Mouse (Mus musculus) midbrain, embryonic 14.5 days (tissue): ENCODE data around the gene Abcc12. TPM values are rescaled to one million over a fixed set of nuclear protein-coding genes. Genes with fewer than 3 reads are reported as not detected.

Experiments
- ATAC-seq: fragments of 200-750 bp; cut with Nextera tagmentation; 2 replicates; pipeline ENCODE4 v1.8.0; 2017; ENCODE audit warnings: moderate number of reproducible peaks, moderate library complexity; ENCODE audit not compliant: low FRiP score, low TSS enrichment
- DNase-seq: peaks from one replicate; pipeline ENCODE4 v3.0.0-alpha.2; 2015
- H3K27ac ChIP-seq: fragments of 300-500 bp; sonication (generic); replicated peaks from 2 replicates; pipeline ENCODE4 v1.5.1; 2014; ENCODE audit warnings: mild to moderate bottlenecking, low read depth, low read length, moderate library complexity
- H3K27me3 ChIP-seq: fragments of 300-500 bp; sonication (generic); 2 replicates; pipeline ENCODE4 v1.6.1; 2014; ENCODE audit warnings: low read length, control low read depth, mixed read lengths; ENCODE audit not compliant: control insufficient read depth, insufficient read depth
- H3K36me3 ChIP-seq: fragments of 300-500 bp; sonication (generic); 2 replicates; pipeline ENCODE4 v1.6.1; 2014; ENCODE audit warnings: low read length, control low read depth; ENCODE audit not compliant: control insufficient read depth, insufficient read depth
- H3K4me1 ChIP-seq: fragments of 300-500 bp; sonication (generic); 2 replicates; pipeline ENCODE4 v1.6.1; 2014; ENCODE audit warnings: mild to moderate bottlenecking, antibody characterized with exemption, low read length, control low read depth; ENCODE audit not compliant: control insufficient read depth, insufficient read depth
- H3K4me2 ChIP-seq: fragments of 300-500 bp; sonication (generic); 2 replicates; pipeline ENCODE4 v1.6.1; 2014; ENCODE audit warnings: mild to moderate bottlenecking, low read length, moderate library complexity
- H3K4me3 ChIP-seq: fragments of 300-500 bp; sonication (generic); replicated peaks from 2 replicates; pipeline ENCODE4 v1.5.1; 2014; ENCODE audit warnings: low read depth, low read length
- H3K9ac ChIP-seq: fragments of 300-500 bp; sonication (generic); replicated peaks from 2 replicates; pipeline ENCODE4 v1.6.1; 2014; ENCODE audit warnings: mild to moderate bottlenecking, low read length, moderate library complexity
- H3K9me3 ChIP-seq: fragments of 300-500 bp; sonication (generic); 2 replicates; pipeline ENCODE4 v1.6.1; 2016; ENCODE audit warnings: low read length, control low read depth, mixed read lengths; ENCODE audit not compliant: control insufficient read depth
- WGBS: fragments of 180-500 bp; shearing (Covaris S2); extraction: QIAGEN DNeasy Blood & Tissue Kit; methylation state at CpG from one replicate; pipeline ENCODE4 v1.1.7; 2014; 5-methylcytosine and 5-hydroxymethylcytosine counted together
- polyA plus RNA-seq: library from polyadenylated mRNA; unstranded; fragments of >200 nt; fragmentation: Nextera tagmentation; extraction: Ambion mirVana; gene quantifications from 2 replicates; pipeline ENCODE4 v1.2.1, GENCODE M21; 2014

Gene Abcc12
- polyA plus RNA-seq, 1 experiment from 2014 or later: 0.18 TPM

- Histone ChIP-seq H3K36me3 (no peaks in the 10 kb centered on the region), H3K9me3 (no peaks in the 10 kb centered on the region), H3K4me1 (no peaks in the 10 kb centered on the region), H3K27ac (no peak overlapping the region), H3K4me3 (no peak overlapping the region), H3K27me3 (no peaks in the 10 kb centered on the region), H3K4me2 (no peak overlapping the region), H3K9ac (no peak overlapping the region)
- no peak for ATAC-seq
- DNase-seq: no peak
- WGBS: 88% methylated on average over 3 of the region's 3 CpGs
Observed at GRCm38 (mm10) chr8:86604676-86605075, 24.2 kb upstream of the Abcc12 start.

DNA sequence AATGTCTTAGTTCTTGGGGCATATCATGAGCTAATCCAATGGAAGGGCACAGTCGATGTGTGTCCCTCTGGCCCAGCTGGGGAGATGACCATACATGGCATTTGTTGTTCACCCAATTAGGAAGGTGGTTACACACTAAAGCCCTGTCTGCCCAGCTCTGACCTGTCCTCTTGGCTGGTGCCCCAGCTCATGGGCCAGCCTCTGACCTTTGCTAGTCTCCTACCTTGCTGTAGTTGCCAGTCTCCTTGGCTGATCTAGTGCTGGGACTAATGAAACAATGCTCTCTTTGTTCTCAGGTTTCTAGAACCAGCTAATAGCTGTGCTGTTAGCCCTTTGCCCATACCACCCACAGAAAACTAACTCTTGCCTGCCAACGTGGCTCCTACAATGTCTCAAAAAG is 22.7 kb upstream of the Abcc12 start:
- ATAC-seq (no peak), DNase-seq (no peak)
- H3K36me3 ChIP-seq: no peaks in the 10 kb centered on the region
- H3K9me3 ChIP-seq: no peaks in the 10 kb centered on the region
- no peak overlapping the region for H3K9ac ChIP-seq
- H3K27me3 ChIP-seq: no peaks in the 10 kb centered on the region
- 72% methylated on average over 2 of the region's 2 CpGs for WGBS
- H3K27ac ChIP-seq: no peak overlapping the region
- no peaks in the 10 kb centered on the region for H3K4me1 ChIP-seq
- no peak overlapping the region for H3K4me2 ChIP-seq
- H3K4me3 ChIP-seq: no peak overlapping the region

DNA sequence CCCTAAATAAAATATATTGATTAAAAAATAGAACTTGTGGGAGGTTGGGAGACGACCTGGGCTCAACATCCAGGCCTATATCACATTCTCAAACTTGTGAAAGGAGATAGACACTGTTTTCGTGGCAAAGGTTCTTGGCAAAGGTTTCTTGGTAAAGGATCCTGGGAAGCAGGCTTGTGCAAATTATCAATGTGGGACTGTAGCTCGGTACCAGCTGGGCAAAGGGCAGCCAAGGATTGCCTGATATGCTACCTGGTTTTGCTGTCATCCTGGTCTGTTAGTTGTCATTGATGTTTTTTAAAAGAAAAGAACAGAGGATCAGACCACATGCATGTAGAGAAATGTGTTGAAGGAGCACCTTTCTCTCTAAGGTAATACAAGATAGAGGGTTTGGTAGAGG is 19.8 kb upstream of the Abcc12 start:
- DNase-seq (no peak), ATAC-seq (no peak)
- no peak overlapping the region for H3K9ac ChIP-seq
- H3K9me3 ChIP-seq: no peaks in the 10 kb centered on the region
- no peaks in the 10 kb centered on the region for H3K27me3 ChIP-seq
- no peak overlapping the region for H3K27ac ChIP-seq
- no peaks in the 10 kb centered on the region for H3K4me1 ChIP-seq
- no peak overlapping the region for H3K4me3 ChIP-seq
- 80% methylated on average over 3 of the region's 3 CpGs for WGBS
- H3K36me3 ChIP-seq: no peaks in the 10 kb centered on the region
- H3K4me2 ChIP-seq: no peak overlapping the region

DNA sequence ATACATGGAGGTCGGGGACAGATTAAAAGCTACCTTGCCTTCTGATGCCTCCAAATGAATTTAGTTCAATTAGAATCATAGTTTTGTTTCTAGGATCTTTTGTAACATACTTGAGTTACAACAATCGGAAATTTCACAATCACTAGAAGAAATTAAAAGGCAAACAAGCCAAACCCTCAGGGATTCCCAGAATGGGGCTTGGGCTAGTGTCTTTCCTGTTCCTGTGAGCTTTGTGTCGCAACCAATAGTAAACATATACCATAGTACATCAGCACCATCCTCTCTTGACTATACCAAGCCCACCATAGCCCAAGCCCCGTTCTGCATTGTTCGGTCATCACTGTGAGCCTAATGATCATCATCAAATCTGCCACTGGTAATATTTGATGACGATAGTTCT is 18.8 kb upstream of the Abcc12 start:
- Histone ChIP-seq H3K9ac (no peak overlapping the region), H3K27me3 (no peaks in the 10 kb centered on the region), H3K9me3 (no peaks in the 10 kb centered on the region), H3K4me1 (no peaks in the 10 kb centered on the region), H3K36me3 (no peaks in the 10 kb centered on the region), H3K4me2 (no peak overlapping the region), H3K4me3 (no peak overlapping the region), H3K27ac (no peak overlapping the region)
- no peak for DNase-seq
- ATAC-seq: no peak
- 87% methylated on average over 6 of the region's 6 CpGs for WGBS

DNA sequence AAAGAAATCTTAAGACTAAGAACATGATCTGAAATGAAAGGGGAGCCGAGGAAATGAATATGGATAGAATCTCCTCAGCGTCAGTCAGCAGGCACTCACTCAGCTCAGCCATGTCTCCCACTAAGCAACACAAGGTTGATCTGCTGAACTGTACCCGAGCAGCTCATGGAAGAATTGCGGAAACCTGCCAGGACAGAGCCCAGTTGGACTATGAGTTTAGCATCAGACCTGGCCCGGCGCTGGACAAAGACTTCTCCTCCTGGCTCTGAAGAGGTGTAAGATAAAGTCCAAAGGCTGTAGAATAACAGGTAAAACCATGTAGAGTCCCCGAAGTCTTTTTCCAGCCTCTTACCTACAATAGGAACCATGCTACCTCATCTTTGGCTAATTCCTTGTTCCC is 17.2 kb upstream of the Abcc12 start:
- Histone ChIP-seq H3K27me3 (no peaks in the 10 kb centered on the region), H3K4me2 (no peak overlapping the region), H3K9me3 (no peaks in the 10 kb centered on the region), H3K4me1 (no peaks in the 10 kb centered on the region), H3K4me3 (no peak overlapping the region), H3K9ac (no peak overlapping the region), H3K27ac (no peak overlapping the region), H3K36me3 (no peaks in the 10 kb centered on the region)
- ATAC-seq (no peak), DNase-seq (no peak)
- WGBS: 84% methylated on average over 7 of the region's 7 CpGs

DNA sequence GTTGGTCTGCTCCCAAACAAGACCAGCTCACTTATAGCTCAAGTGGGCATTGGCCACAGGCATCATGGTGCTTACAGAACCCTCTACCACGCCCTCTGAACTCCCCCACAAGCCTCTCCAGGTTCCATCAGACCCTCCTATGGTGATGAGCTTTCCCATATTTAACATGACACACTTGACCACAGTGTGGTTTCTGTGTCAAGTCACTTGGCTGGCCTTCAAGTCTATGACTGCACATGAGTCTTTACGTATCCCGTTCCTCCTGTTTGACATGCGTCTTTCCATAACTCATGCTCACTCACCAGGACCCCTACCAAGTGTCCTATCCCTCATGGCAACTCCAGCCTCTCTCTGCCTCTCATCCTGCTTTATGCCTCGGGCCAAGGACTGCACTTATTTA is 15.2 kb upstream of the Abcc12 start:
- ATAC-seq (no peak), DNase-seq (no peak)
- Histone ChIP-seq H3K9ac (no peak overlapping the region), H3K4me2 (no peak overlapping the region), H3K4me3 (no peak overlapping the region), H3K27me3 (no peaks in the 10 kb centered on the region), H3K36me3 (no peaks in the 10 kb centered on the region), H3K27ac (no peak overlapping the region), H3K9me3 (no peaks in the 10 kb centered on the region), H3K4me1 (no peaks in the 10 kb centered on the region)
- WGBS: 88% methylated on average over 5 of the region's 5 CpGs

GRCm38 (mm10) chr8:86594159-86594796 is 13.8 kb upstream of the Abcc12 start:
- WGBS: 80% methylated on average over 3 of the region's 3 CpGs

GRCm38 (mm10) chr8:86593099-86593498 is 12.6 kb upstream of the Abcc12 start:
- Histone ChIP-seq H3K4me3 (no peak overlapping the region), H3K9me3 (no peaks in the 10 kb centered on the region), H3K27ac (no peak overlapping the region), H3K27me3 (no peaks in the 10 kb centered on the region), H3K4me1 (no peaks in the 10 kb centered on the region), H3K4me2 (no peak overlapping the region), H3K9ac (no peak overlapping the region), H3K36me3 (no peaks in the 10 kb centered on the region)
- ATAC-seq: no peak
- no peak for DNase-seq
- 75% methylated on average over 10 of the region's 10 CpGs for WGBS

More at GRCm38 (mm10) chr8:86594159-86594796, 13.8 kb upstream of the Abcc12 start:
- no peak for ATAC-seq
- DNase-seq: no peak
- Histone ChIP-seq H3K4me3 (no peak overlapping the region), H3K36me3 (no peaks in the 10 kb centered on the region), H3K4me1 (no peaks in the 10 kb centered on the region), H3K4me2 (no peak overlapping the region), H3K27me3 (no peaks in the 10 kb centered on the region), H3K27ac (no peak overlapping the region), H3K9ac (no peak overlapping the region), H3K9me3 (no peaks in the 10 kb centered on the region)

DNA sequence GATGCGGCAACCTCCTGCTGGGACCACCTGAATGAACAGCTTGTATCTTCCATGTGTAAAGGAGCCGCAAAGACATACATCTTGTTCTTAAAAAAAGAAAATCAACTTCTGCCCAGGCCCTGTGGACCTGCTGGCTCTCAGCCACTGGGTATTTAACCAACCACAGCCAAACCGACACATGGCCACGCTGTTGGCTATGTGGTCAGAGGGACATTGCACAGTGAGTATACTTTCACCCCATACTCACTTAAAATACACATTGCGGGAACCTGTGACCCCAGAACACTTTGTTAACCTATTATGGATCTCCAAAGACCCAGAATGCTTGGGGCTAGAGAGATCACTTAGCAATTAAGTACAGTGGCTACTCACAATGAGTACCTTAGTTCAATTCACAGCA is 7.9 kb upstream of the Abcc12 start:
- Histone ChIP-seq H3K27me3 (no peaks in the 10 kb centered on the region), H3K27ac (no peak overlapping the region), H3K36me3 (no peaks in the 10 kb centered on the region), H3K9ac (no peak overlapping the region), H3K4me2 (no peak overlapping the region), H3K9me3 (no peaks in the 10 kb centered on the region), H3K4me3 (no peak overlapping the region), H3K4me1 (no peaks in the 10 kb centered on the region)
- ATAC-seq (no peak), DNase-seq (no peak)
- whole genome bisulfite sequencing: 94% methylated on average over 5 of the region's 5 CpGs
